Mouse (Mus musculus) MEL (cell line): ENCODE results near the gene Arhgef33. TPM values are rescaled to one million over a fixed set of nuclear protein-coding genes. Genes with fewer than 3 reads are reported as not detected.

Experiments
- DNase-seq: peaks from one replicate; pipeline ENCODE4 v3.0.0; 2011; ENCODE audit warnings: low read depth, low spot score
- H3K27ac ChIP-seq: 2 replicates; pipeline ENCODE4 v1.5.1; 2012; ENCODE audit warnings: low read depth, mild to moderate bottlenecking, control low read depth, low read length, moderate library complexity; ENCODE audit not compliant: control insufficient read depth
- H3K27me3 ChIP-seq, 2 experiments: fragments of 150-350 bp in 1 of 2; sonication (generic) in 1 of 2; 2 replicates each; pipeline ENCODE4 v1.6.1; 2012; ENCODE audit warnings: low read length in 2 of 2, mild to moderate bottlenecking in 2 of 2, improper control_type of control experiment in 1 of 2, moderate library complexity in 1 of 2; ENCODE audit not compliant: insufficient read depth in 2 of 2, control insufficient read depth in 1 of 2
- H3K36me3 ChIP-seq, 2 experiments: 2 replicates each; pipeline ENCODE4 v1.6.1; 2012 to 2014; ENCODE audit warnings: low read length in 2 of 2, improper control_type of control experiment in 1 of 2, inconsistent platforms in 1 of 2, mild to moderate bottlenecking in 1 of 2; ENCODE audit not compliant: insufficient read depth in 2 of 2, control insufficient read depth in 1 of 2
- H3K4me1 ChIP-seq, 2 experiments: fragments of 150-350 bp in 1 of 2; sonication (generic) in 1 of 2; 2 replicates each; pipeline ENCODE4 v1.6.1; 2012; ENCODE audit warnings: low read length in 2 of 2, improper control_type of control experiment in 1 of 2, mild to moderate bottlenecking in 1 of 2; ENCODE audit not compliant: insufficient read depth in 2 of 2, control insufficient read depth in 1 of 2
- H3K4me3 ChIP-seq, 2 experiments: fragments of 150-350 bp in 1 of 2; sonication (generic) in 1 of 2; 2 replicates each; pipeline ENCODE4 v1.5.1; 2012; ENCODE audit warnings: low read depth in 2 of 2, low read length in 2 of 2, mild to moderate bottlenecking in 2 of 2, moderate library complexity in 2 of 2, control low read depth in 1 of 2, improper control_type of control experiment in 1 of 2; ENCODE audit not compliant: control insufficient read depth in 1 of 2, insufficient read depth in 1 of 2
- H3K79me2 ChIP-seq: 2 replicates; pipeline ENCODE4 v1.6.1; 2012; ENCODE audit warnings: mild to moderate bottlenecking, low read length, moderate library complexity; ENCODE audit not compliant: control insufficient read depth, poor library complexity, insufficient read depth
- H3K9ac ChIP-seq: 2 replicates; pipeline ENCODE4 v1.6.1; 2012; ENCODE audit warnings: low read depth, mild to moderate bottlenecking, control low read depth, low read length, moderate library complexity; ENCODE audit not compliant: control insufficient read depth, poor library complexity, severe bottlenecking
- H3K9me3 ChIP-seq: fragments of 150-350 bp; sonication (generic); replicated peaks from 2 replicates; pipeline ENCODE4 v1.6.1; 2012; ENCODE audit warnings: mild to moderate bottlenecking, low read length, improper control_type of control experiment, moderate library complexity; ENCODE audit not compliant: insufficient read depth
- BHLHE40 ChIP-seq: IDR thresholded peaks from 2 replicates; pipeline ENCODE4 v1.6.1; 2012; ENCODE audit warnings: low read depth, mild to moderate bottlenecking, inconsistent platforms, low read length, improper control_type of control experiment, borderline replicate concordance
- CHD1 ChIP-seq: IDR thresholded peaks from 2 replicates; pipeline ENCODE4 v1.6.1; 2012; ENCODE audit warnings: low read depth, mild to moderate bottlenecking, inconsistent platforms, low read length, improper control_type of control experiment
- CHD2 ChIP-seq: IDR thresholded peaks from 2 replicates; pipeline ENCODE4 v1.6.1; 2011; ENCODE audit warnings: low read length, improper control_type of control experiment
- CTCF ChIP-seq, 3 experiments: IDR thresholded peaks in 2 of 3; conservative IDR thresholded peaks in 1 of 3; 2 replicates each; pipeline ENCODE4 v1.5.1; 2011 to 2012; ENCODE audit warnings: low read length in 3 of 3, low read depth in 2 of 3, mild to moderate bottlenecking in 2 of 3, improper control_type of control experiment in 1 of 3, inconsistent platforms in 1 of 3, mixed read lengths in 1 of 3, moderate library complexity in 1 of 3; ENCODE audit not compliant: control insufficient read depth in 1 of 3, insufficient read depth in 1 of 3, poor library complexity in 1 of 3, severe bottlenecking in 1 of 3
- EP300 ChIP-seq, 2 experiments: IDR thresholded peaks; 2 replicates each; pipeline ENCODE4 v1.6.1; 2011; ENCODE audit warnings: improper control_type of control experiment in 2 of 2, low read length in 2 of 2, low read depth in 1 of 2, mild to moderate bottlenecking in 1 of 2
- ETS1 ChIP-seq: IDR thresholded peaks from 2 replicates; pipeline ENCODE4 v1.6.1; 2012; ENCODE audit warnings: low read depth, mild to moderate bottlenecking, inconsistent platforms, low read length, improper control_type of control experiment, moderate library complexity
- GABPA ChIP-seq: IDR thresholded peaks from 2 replicates; pipeline ENCODE4 v1.6.1; 2012; ENCODE audit warnings: low read depth, mild to moderate bottlenecking, inconsistent platforms, low read length, improper control_type of control experiment, moderate library complexity
- JUND ChIP-seq: IDR thresholded peaks from 2 replicates; pipeline ENCODE4 v1.6.1; 2011; ENCODE audit warnings: low read depth, mild to moderate bottlenecking, improper control_type of control experiment, low read length
- MAFK ChIP-seq: IDR thresholded peaks from 2 replicates; pipeline ENCODE4 v1.6.1; 2011; ENCODE audit warnings: low read depth, mild to moderate bottlenecking, low read length, improper control_type of control experiment, borderline replicate concordance
- MAZ ChIP-seq: IDR thresholded peaks from 2 replicates; pipeline ENCODE4 v1.6.1; 2012; ENCODE audit warnings: low read depth, mild to moderate bottlenecking, inconsistent platforms, low read length, improper control_type of control experiment
- MEF2A ChIP-seq: IDR thresholded peaks from 2 replicates; pipeline ENCODE4 v1.6.1; 2014; ENCODE audit warnings: low read depth, mild to moderate bottlenecking, inconsistent platforms, low read length, improper control_type of control experiment; ENCODE audit not compliant: poor library complexity, insufficient replicate concordance, severe bottlenecking; ENCODE audit errors: extremely low read depth
- MYC ChIP-seq: IDR thresholded peaks from 2 replicates; pipeline ENCODE4 v1.6.1; 2011; ENCODE audit warnings: low read depth, mild to moderate bottlenecking, low read length, improper control_type of control experiment, moderate library complexity
- NELFE ChIP-seq: IDR thresholded peaks from 2 replicates; pipeline ENCODE4 v1.6.1; 2011; ENCODE audit warnings: low read depth, low read length, improper control_type of control experiment
- POLR2A ChIP-seq, 2 experiments: IDR thresholded peaks; 2 replicates each; pipeline ENCODE4 v1.6.1; 2011 to 2012; ENCODE audit warnings: low read length in 2 of 2, mild to moderate bottlenecking in 2 of 2, control low read depth in 1 of 2, improper control_type of control experiment in 1 of 2, low read depth in 1 of 2, moderate library complexity in 1 of 2; ENCODE audit not compliant: control insufficient read depth in 1 of 2, insufficient read depth in 1 of 2, poor library complexity in 1 of 2
- POLR2AphosphoS2 ChIP-seq: IDR thresholded peaks from 2 replicates; pipeline ENCODE4 v1.6.1; 2011; ENCODE audit warnings: low read length, improper control_type of control experiment
- POLR2AphosphoS5 ChIP-seq: IDR thresholded peaks from 2 replicates; pipeline ENCODE4 v1.6.1; 2012; ENCODE audit warnings: low read depth, borderline replicate concordance, mild to moderate bottlenecking, inconsistent platforms, low read length, moderate library complexity, mixed read lengths
- RAD21 ChIP-seq: IDR thresholded peaks from 2 replicates; pipeline ENCODE4 v1.6.1; 2011; ENCODE audit warnings: mild to moderate bottlenecking, low read depth, low read length, improper control_type of control experiment
- RCOR1 ChIP-seq: IDR thresholded peaks from 2 replicates; pipeline ENCODE4 v1.6.1; 2012; ENCODE audit warnings: low read depth, mild to moderate bottlenecking, inconsistent platforms, low read length, improper control_type of control experiment
- SMC3 ChIP-seq: IDR thresholded peaks from 2 replicates; pipeline ENCODE4 v1.6.1; 2011; ENCODE audit warnings: low read depth, low read length, improper control_type of control experiment
- TAL1 ChIP-seq: IDR thresholded peaks from 2 replicates; pipeline ENCODE4 v1.6.1; 2012; ENCODE audit warnings: mild to moderate bottlenecking, inconsistent platforms, low read length, moderate library complexity, mixed read lengths
- USF2 ChIP-seq, 2 experiments: IDR thresholded peaks; 2 replicates each; pipeline ENCODE4 v1.6.1; 2011 to 2012; ENCODE audit warnings: improper control_type of control experiment in 2 of 2, low read length in 2 of 2, borderline replicate concordance in 1 of 2, inconsistent platforms in 1 of 2, low read depth in 1 of 2, mild to moderate bottlenecking in 1 of 2; ENCODE audit not compliant: insufficient read depth in 1 of 2
- ZC3H11A ChIP-seq: IDR thresholded peaks from 2 replicates; pipeline ENCODE4 v1.6.1; 2012; ENCODE audit warnings: low read depth, mild to moderate bottlenecking, inconsistent platforms, low read length, improper control_type of control experiment
- ZKSCAN1 ChIP-seq: IDR thresholded peaks from 2 replicates; pipeline ENCODE4 v1.6.1; 2012; ENCODE audit warnings: low read depth, mild to moderate bottlenecking, inconsistent platforms, low read length, improper control_type of control experiment, moderate library complexity
- polyA plus RNA-seq, 2 experiments: library from polyadenylated mRNA; stranded (reverse) in 1 of 2; unstranded in 1 of 2; fragments of >175 nt in 1 of 2; fragments of >200 nt in 1 of 2; gene quantifications; 2 replicates each; pipeline versions ENCODE4 v1.2.1 to v1.2.4; 2012; ENCODE audit warnings: low replicate concordance in 2 of 2, low read depth in 1 of 2; ENCODE audit not compliant: insufficient read length in 2 of 2, insufficient read depth in 1 of 2, missing spikeins in 1 of 2
- total RNA-seq: library from RNA; depleted of rRNA; stranded (reverse); fragments of 300-350 nt; gene quantifications from 2 replicates; pipeline ENCODE4 v1.2.3, GENCODE M21; 2012

Arhgef33 gene
- total and polyA plus RNA-seq, 3 experiments: 0.08 TPM; not detected in 2

DNA sequence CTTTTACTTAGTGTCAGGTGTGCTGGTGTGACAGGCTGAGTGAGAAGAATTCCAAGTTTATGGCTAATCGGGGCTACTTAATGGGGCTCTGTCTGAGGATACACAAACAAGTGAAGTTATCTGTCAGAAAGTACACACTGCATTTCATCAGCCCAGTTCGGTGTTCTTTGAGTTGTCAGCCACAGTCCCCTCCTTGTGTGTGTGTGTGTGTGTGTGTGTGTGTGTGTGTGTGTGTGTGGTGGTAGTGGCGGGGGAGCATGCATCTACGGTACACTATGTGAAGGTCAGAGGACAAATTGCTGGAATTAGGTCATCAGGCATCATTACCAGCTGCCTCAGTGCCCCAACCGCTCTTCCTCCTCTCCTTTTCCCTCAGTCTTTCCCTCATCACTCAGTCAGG is 18.2 kb downstream of the Arhgef33 start:
- Histone ChIP-seq H3K27me3 (peaks cover 2 to 4% of the 10 kb centered on the region in 2 experiments; a peak in 2 of 4 replicates), H3K27ac (no peak overlapping the region), H3K4me1 (peaks cover 0 to 4% of the 10 kb centered on the region in 2 experiments; a peak in 1 of 4 replicates), H3K4me3 (no peak overlapping the region), H3K9ac (no peak overlapping the region), H3K79me2 (no peaks in the 10 kb centered on the region), H3K36me3 (no peaks in the 10 kb centered on the region), H3K9me3 (no peaks in the 10 kb centered on the region)
- TF ChIP-seq POLR2AphosphoS5 (no peak), ETS1 (no peak), SMC3 (no peak), CHD2 (no peak), MYC (no peak), JUND (no peak), USF2 (IDR thresholded peaks at IDR 0.05; ENCODE audit: borderline replicate concordance in 1 of 2, insufficient read depth in 1 of 2, low read depth in 1 of 2, low read length in 2 of 2) (no peak), TAL1 (no peak), MEF2A (no peak), EP300 (IDR thresholded peaks at IDR 0.05; ENCODE audit: low read depth in 1 of 2, low read length in 2 of 2) (no peak), ZC3H11A (no peak), CHD1 (no peak)
- no peak for DNase-seq

DNA sequence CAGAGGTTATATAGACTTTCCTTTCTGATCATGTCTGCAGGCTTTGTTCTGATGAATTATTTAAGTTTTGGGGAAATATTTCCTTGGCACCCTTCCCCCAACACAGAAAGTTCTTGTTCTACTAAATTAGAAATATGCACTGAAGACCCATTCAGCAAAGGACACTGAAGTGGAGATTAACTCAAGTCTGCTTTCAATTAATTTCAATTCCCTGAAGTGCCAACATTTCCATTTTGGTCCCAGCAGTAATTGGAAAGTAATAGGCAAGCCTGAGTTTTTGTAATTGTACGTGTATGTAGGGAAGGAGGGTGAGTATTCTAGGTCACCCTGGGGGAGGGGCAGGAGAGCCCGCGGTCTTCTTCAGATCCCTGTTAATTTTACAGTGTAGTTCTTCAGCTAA is 19.2 kb downstream of the Arhgef33 start:
- no peak for DNase-seq
- no peak overlapping the region for H3K4me3 ChIP-seq
- H3K4me1 ChIP-seq: peaks cover 0 to 4% of the 10 kb centered on the region in 2 experiments; a peak in 1 of 4 replicates
- peaks cover 2 to 4% of the 10 kb centered on the region in 2 experiments; a peak in 2 of 4 replicates for H3K27me3 ChIP-seq
- no peak overlapping the region for H3K9ac ChIP-seq
- no peak overlapping the region for H3K27ac ChIP-seq
- H3K79me2 ChIP-seq: no peaks in the 10 kb centered on the region
- no peaks in the 10 kb centered on the region for H3K9me3 ChIP-seq
- no peaks in the 10 kb centered on the region for H3K36me3 ChIP-seq
- TF ChIP-seq POLR2AphosphoS2 (no peak), RAD21 (no peak), ZKSCAN1 (no peak), RCOR1 (no peak), BHLHE40 (no peak), MAFK (no peak), GABPA (no peak), JUND (no peak), CTCF (IDR thresholded peaks at IDR 0.05 in 2 of 3, conservative IDR thresholded peaks at IDR 0.05 in 1 of 3; ENCODE audit: control insufficient read depth in 1 of 3, insufficient read depth in 1 of 3, low read depth in 2 of 3, low read length in 3 of 3, poor library complexity in 1 of 3, severe bottlenecking in 1 of 3) (no peak), CHD2 (no peak), ETS1 (no peak), MAZ (no peak), USF2 (IDR thresholded peaks at IDR 0.05; ENCODE audit: borderline replicate concordance in 1 of 2, insufficient read depth in 1 of 2, low read depth in 1 of 2, low read length in 2 of 2) (no peak), NELFE (no peak), POLR2A (IDR thresholded peaks at IDR 0.05; ENCODE audit: control insufficient read depth in 1 of 2, insufficient read depth in 1 of 2, low read depth in 1 of 2, low read length in 2 of 2, poor library complexity in 1 of 2) (no peak), CHD1 (no peak), TAL1 (no peak)
- TF ChIP-seq, all 39 proteins: peak for 0
